Mouse (Mus musculus): Measurements from ENCODE around the gene Rpl29. TPM values are rescaled to one million over a fixed set of nuclear protein-coding genes. Genes with fewer than 3 reads are reported as not detected.

Gene Rpl29
- polyA plus RNA-seq, 1 experiment: 567 TPM

- no peak for DNase-seq (ENCODE audit: low read depth)
Measured at GRCm38 (mm10) chr9:106473081-106473752, 44.0 kb downstream of the Rpl29 start.

DNA sequence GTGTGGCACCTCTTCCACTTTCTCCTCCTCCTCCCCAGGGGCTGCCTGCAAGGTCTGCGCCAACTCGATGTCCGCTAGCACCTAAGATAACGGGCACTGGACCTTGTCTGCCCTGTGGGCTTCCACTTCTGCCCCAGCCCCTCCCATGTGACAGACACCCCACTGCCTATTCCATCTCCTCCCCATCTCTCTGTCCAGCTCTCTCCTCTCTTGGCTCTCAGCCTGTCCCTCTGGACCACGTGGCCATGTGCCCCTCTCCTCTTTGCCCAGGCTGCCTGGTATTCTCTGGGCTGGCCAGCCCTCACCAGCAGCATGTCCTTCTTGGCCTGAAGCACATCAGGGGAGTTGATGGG lies 44.5 kb downstream of the Rpl29 start:
- DNase-seq (ENCODE audit: low read depth): no peak

- DNase-seq (ENCODE audit: low read depth): no peak
Measured at GRCm38 (mm10) chr9:106474456-106474855, 45.2 kb downstream of the Rpl29 start.

DNA sequence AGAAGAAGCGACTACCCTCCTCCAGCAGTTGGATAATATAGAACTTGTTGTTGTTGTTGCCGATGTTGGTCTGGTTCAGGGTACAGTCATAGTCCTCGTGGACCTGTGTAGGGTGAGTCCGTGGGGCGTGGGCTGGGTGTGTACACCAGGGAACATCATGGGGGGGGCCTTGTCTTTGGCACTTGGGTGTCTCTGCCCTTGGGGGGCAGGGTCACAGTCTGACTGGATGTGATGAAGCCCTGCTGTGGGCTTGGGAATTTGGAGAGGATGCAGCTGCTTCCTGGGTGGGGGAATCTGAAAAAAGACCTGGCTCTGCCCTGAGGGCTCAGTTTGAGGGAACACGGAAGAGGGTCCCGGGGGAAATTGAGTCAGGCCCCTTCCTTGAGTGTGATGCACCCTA lies 45.8 kb downstream of the Rpl29 start:
- no peak for DNase-seq (ENCODE audit: low read depth)

GRCm38 (mm10) chr9:106475663-106476001 lies 46.4 kb downstream of the Rpl29 start, which contains the start of gene Rrp9:
Gene Rrp9 (plus strand): TSS chr9:106475963.
- DNase-seq (ENCODE audit: low read depth): no peak

- peak; percentile 28 for DNase-seq (ENCODE audit: low read depth)
Measured at GRCm38 (mm10) chr9:106476002-106476923, 47.0 kb downstream of the Rpl29 start.

- DNase-seq (ENCODE audit: low read depth): peak; percentile 92
Measured at GRCm38 (mm10) chr9:106476924-106477484, 47.8 kb downstream of the Rpl29 start, which contains the start of gene Parp3. Gene Parp3 (minus strand): TSS chr9:106476949.

DNA sequence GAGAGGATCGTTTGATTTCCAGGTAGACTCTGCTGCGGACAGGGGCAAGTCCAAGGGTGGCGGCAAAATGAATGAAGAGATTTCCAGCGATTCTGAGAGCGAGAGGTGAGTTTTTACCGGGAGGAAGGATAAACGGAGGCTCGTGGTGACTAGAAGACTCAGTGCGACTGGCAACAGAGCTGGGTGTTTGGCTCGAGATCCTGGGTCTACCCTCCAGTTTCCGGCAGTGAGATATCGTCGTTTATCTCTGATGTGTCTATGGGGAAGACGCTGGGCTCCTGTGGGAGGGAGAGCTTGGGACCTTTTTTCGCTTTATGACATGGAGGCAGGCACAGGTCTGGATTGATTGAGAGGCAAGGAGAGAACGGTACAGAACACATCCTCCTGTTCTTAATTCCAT lies 48.4 kb downstream of the Rpl29 start:
- DNase-seq (ENCODE audit: low read depth): no peak

GRCm38 (mm10) chr9:106478101-106478500 lies 48.8 kb downstream of the Rpl29 start:
- DNase-seq (ENCODE audit: low read depth): no peak

- DNase-seq (ENCODE audit: low read depth): no peak
Measured at GRCm38 (mm10) chr9:106480541-106480940, 51.3 kb downstream of the Rpl29 start.

DNA sequence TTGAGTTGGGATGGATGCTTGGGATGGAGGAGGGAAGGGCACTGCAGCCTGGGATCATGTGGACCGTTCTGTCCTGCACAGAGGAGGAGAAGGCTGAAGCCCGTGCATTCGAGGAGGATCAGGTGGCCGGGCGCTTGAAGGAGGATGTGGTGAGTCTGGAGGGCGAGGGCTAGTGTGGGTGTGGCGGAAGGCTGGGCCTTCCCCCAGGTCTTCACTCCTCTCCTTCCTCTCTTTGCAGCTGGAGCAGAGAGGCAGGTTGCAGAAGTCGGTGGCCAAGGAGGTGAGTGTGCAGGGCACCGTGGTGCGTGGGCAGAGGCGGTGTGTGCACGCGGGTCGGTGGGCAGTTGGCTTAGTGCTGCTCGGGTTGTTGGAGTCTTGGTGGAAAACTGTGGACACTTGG lies 51.8 kb downstream of the Rpl29 start:
- DNase-seq (ENCODE audit: low read depth): no peak

Other genes starting within 250 kb of the Rpl29 start
- gene Ppm1m, start 229.7 kb upstream of the Rpl29 start, polyA plus RNA-seq (2012; rRNA removed): 71.6 and 104 TPM in 2 replicates
- 41.8 and 55.0 TPM in 2 replicates for gene Twf2, start 226.3 kb upstream of the Rpl29 start, polyA plus RNA-seq (2012; rRNA removed)
- gene Tlr9, start 206.9 kb upstream of the Rpl29 start, polyA plus RNA-seq (2012; rRNA removed): 4.0 and 5.2 TPM in 2 replicates
- 203 and 204 TPM in 2 replicates for gene Alas1, start 180.8 kb upstream of the Rpl29 start, polyA plus RNA-seq (2012; rRNA removed)
- gene Poc1a, start 148.4 kb upstream of the Rpl29 start, polyA plus RNA-seq (2012; rRNA removed): 5.4 and 5.6 TPM in 2 replicates
- gene Dusp7, start 60.8 kb upstream of the Rpl29 start, polyA plus RNA-seq (2012; rRNA removed): 43.8 and 53.6 TPM in 2 replicates
- 14.1 and 18.7 TPM in 2 replicates for gene Acy1, start 8.9 kb downstream of the Rpl29 start, polyA plus RNA-seq (2012; rRNA removed)
- 133 and 140 TPM in 2 replicates for gene Abhd14b, start 18.0 kb downstream of the Rpl29 start, polyA plus RNA-seq (2012; rRNA removed)
- 26.9 and 36.5 TPM in 2 replicates for gene Abhd14a, start 18.2 kb downstream of the Rpl29 start, polyA plus RNA-seq (2012; rRNA removed)
- 51.1 and 53.6 TPM in 2 replicates for gene Pcbp4, start 23.8 kb downstream of the Rpl29 start, polyA plus RNA-seq (2012; rRNA removed)
- 0.35 and 0.36 TPM in 2 replicates for gene Gpr62, start 36.5 kb downstream of the Rpl29 start, polyA plus RNA-seq (2012; rRNA removed)
- gene Rrp9, start 46.5 kb downstream of the Rpl29 start, polyA plus RNA-seq (2012; rRNA removed): 21.8 and 27.9 TPM in 2 replicates
- gene Parp3, start 47.5 kb downstream of the Rpl29 start, polyA plus RNA-seq (2012; rRNA removed): 60.9 and 103 TPM in 2 replicates
- gene Iqcf1, start 70.5 kb downstream of the Rpl29 start, polyA plus RNA-seq (2012; rRNA removed): 1.6 and 3.0 TPM in 2 replicates
- 1.8 and 2.1 TPM in 2 replicates for gene Iqcf5, start 85.1 kb downstream of the Rpl29 start, polyA plus RNA-seq (2012; rRNA removed)
- gene Iqcf3, start 132.2 kb downstream of the Rpl29 start, polyA plus RNA-seq (2012; rRNA removed): 2.6 and 4.1 TPM in 2 replicates
- 0.89 and 1.3 TPM in 2 replicates for gene Iqcf4, start 141.5 kb downstream of the Rpl29 start, polyA plus RNA-seq (2012; rRNA removed)
- 0.41 TPM in 1 of 2 replicates, not detected in the other for gene Iqcf6, start 197.1 kb downstream of the Rpl29 start, polyA plus RNA-seq (2012; rRNA removed)
- not detected in 2 replicates for gene Grm2, start 226.6 kb downstream of the Rpl29 start, polyA plus RNA-seq (2012; rRNA removed)

All from gonadal fat pad, adult 2 months (tissue).